In genomic region chr5:30382876-30383275, GRCm38 (mm10) we compare ENCODE assay signal across 26 mouse cellular contexts.
DNase-seq lines count a peak whose midpoint lies in the region; ATAC-seq and TF ChIP-seq lines count a peak whose summit lies in the region.
"Had no signal": no experiment of that assay in that cellular context is flagged by ENCODE, and none has a peak within 500 bp of the region (broad histone marks: within the 10 kb centered on the region; RNA-seq: fewer than 3 reads in every experiment).

No protein-coding gene starts in this region.

- H3K36me3 ChIP-seq in liver, embryonic 12.5 days = no peaks in the 10 kb centered on the region
- H3K36me3 ChIP-seq in liver, postnatal 0 days (replicated peaks; ENCODE audit: insufficient read depth, low read length) = no peaks in the 10 kb centered on the region
- no peaks in the 10 kb centered on the region for H3K36me3 ChIP-seq in embryonic facial prominence, embryonic 10.5 days (replicated peaks)
- H3K36me3 ChIP-seq: heart, embryonic 13.5 days; hindbrain, embryonic 13.5 days; stomach, embryonic 15.5 days had no signal

- H3K27ac ChIP-seq in liver, embryonic 12.5 days = no peak overlapping the region
- H3K27ac ChIP-seq in liver, postnatal 0 days (ENCODE audit: low read depth) = no peak overlapping the region
- peak overlapping the region; percentile 57; the same call in 1 of the 2 replicates for H3K27ac ChIP-seq in embryonic facial prominence, embryonic 10.5 days (replicated peaks)
- H3K27ac ChIP-seq: heart, embryonic 13.5 days; hindbrain, embryonic 13.5 days; stomach, embryonic 15.5 days had no signal

- TF ChIP-seq EP300 in liver, postnatal 0 days (IDR thresholded peaks at IDR 0.05; ENCODE audit: low read depth) = no peak

- no peaks in the 10 kb centered on the region for H3K9me3 ChIP-seq in liver, embryonic 12.5 days (replicated peaks)
- H3K9me3 ChIP-seq in liver, postnatal 0 days (ENCODE audit: low read length) = no peaks in the 10 kb centered on the region
- H3K9me3 ChIP-seq in embryonic facial prominence, embryonic 10.5 days = no peaks in the 10 kb centered on the region
- H3K9me3 ChIP-seq: heart, embryonic 13.5 days; hindbrain, embryonic 13.5 days; stomach, embryonic 15.5 days had no signal

- no peaks in the 10 kb centered on the region for H3K4me1 ChIP-seq in liver, embryonic 12.5 days
- no peaks in the 10 kb centered on the region for H3K4me1 ChIP-seq in liver, postnatal 0 days (ENCODE audit: insufficient read depth)
- peaks cover 13% of the 10 kb centered on the region for H3K4me1 ChIP-seq in embryonic facial prominence, embryonic 10.5 days
- H3K4me1 ChIP-seq: hindbrain, embryonic 13.5 days; stomach, embryonic 15.5 days had no signal

- DNase-seq in liver, postnatal 0 days = no peak
- peak; percentile 27 for DNase-seq in embryo, embryonic 10.5 days (ENCODE audit: low spot score)
- peak; percentile 38 for DNase-seq in embryonic facial prominence, embryonic 10.5 days (ENCODE audit: low spot score)
- DNase-seq in retina, embryonic 14.5 days (ENCODE audit: low spot score) = peak; percentile 48
- no peak for DNase-seq in spleen, postnatal 36 days (ENCODE audit: low spot score in 2 of 2)
- no peak for DNase-seq in thymus, postnatal 10 days (ENCODE audit: low spot score in 2 of 2)
- DNase-seq: adrenal gland, postnatal 10 days; cerebellum, adult 9-10 months; gastrocnemius, postnatal 10 days; heart, adult 18-20 months; heart, postnatal 14 days; kidney, adult 2 months; kidney, postnatal 10 days; lung, adult 2 months; lung, postnatal 14 days; right cerebral cortex, postnatal 25 days; spleen, adult 18-20 months; thymus, postnatal 36 days had no signal

- 0 out of 2 replicates have a peak, but pooled peaks cover 5% of the 10 kb centered on the region for H3K27me3 ChIP-seq in liver, embryonic 12.5 days (replicated peaks)
- no peaks in the 10 kb centered on the region for H3K27me3 ChIP-seq in liver, postnatal 0 days (ENCODE audit: insufficient read depth, low read length)
- no peaks in the 10 kb centered on the region for H3K27me3 ChIP-seq in embryonic facial prominence, embryonic 10.5 days (replicated peaks; ENCODE audit: low read depth, poor library complexity, severe bottlenecking)
- H3K27me3 ChIP-seq: heart, embryonic 13.5 days; hindbrain, embryonic 13.5 days; stomach, embryonic 15.5 days had no signal

- WGBS in liver, embryonic 12.5 days (ENCODE audit: insufficient replicate concordance) = 36% methylated on average over 7 of the region's 7 CpGs
- 42% methylated on average over 7 of the region's 7 CpGs for WGBS in liver, postnatal 0 days (ENCODE audit: insufficient replicate concordance)
- 48% methylated on average over 7 of the region's 7 CpGs for WGBS in embryonic facial prominence, embryonic 10.5 days

- 0 out of 2 replicates have a peak, but pooled peaks have one; percentile 11 for ATAC-seq in liver, embryonic 12.5 days
- ATAC-seq in liver, postnatal 0 days = no peak
- ATAC-seq: activated CD4-positive, CD25-positive, alpha-beta regulatory T cell, adult 4 months; forebrain, embryonic 14.5 days; inflammation-experienced regulatory T-cells, adult 6 months had no signal

- no peak overlapping the region for H3K9ac ChIP-seq in liver, embryonic 12.5 days
- H3K9ac ChIP-seq in liver, postnatal 0 days (replicated peaks) = no peak overlapping the region
- H3K9ac ChIP-seq: heart, embryonic 13.5 days; hindbrain, embryonic 13.5 days; stomach, embryonic 15.5 days had no signal

- H3K4me2 ChIP-seq in liver, embryonic 12.5 days = no peak overlapping the region
- no peak overlapping the region for H3K4me2 ChIP-seq in liver, postnatal 0 days (ENCODE audit: low read depth, low read length)
- H3K4me2 ChIP-seq: heart, embryonic 13.5 days; hindbrain, embryonic 13.5 days; liver, embryonic 11.5 days; stomach, embryonic 15.5 days had no signal

- no peak for TF ChIP-seq CTCF in liver, postnatal 0 days (IDR thresholded peaks at IDR 0.05; ENCODE audit: low read depth)

- no peak overlapping the region for H3K4me3 ChIP-seq in liver, embryonic 12.5 days
- H3K4me3 ChIP-seq in liver, postnatal 0 days (ENCODE audit: low read depth, low read length) = no peak overlapping the region
- no peak overlapping the region for H3K4me3 ChIP-seq in embryonic facial prominence, embryonic 10.5 days
- H3K4me3 ChIP-seq: heart, embryonic 13.5 days; hindbrain, embryonic 13.5 days; stomach, embryonic 15.5 days had no signal

Comparison
In these comparisons a context has a peak if more than half of its experiments do, and no peak if none do; other contexts are left out.
1. DNase-seq: peak in embryo, embryonic 10.5 days (single experiment), embryonic facial prominence, embryonic 10.5 days (single experiment) and retina, embryonic 14.5 days (single experiment); none in liver, postnatal 0 days (single experiment), spleen, postnatal 36 days (0 of 2) and thymus, postnatal 10 days (0 of 2).